Mouse (Mus musculus): ENCODE data around the gene Adamtsl1. TPM values are rescaled to one million over a fixed set of nuclear protein-coding genes. Genes with fewer than 3 reads are reported as not detected.

Gene Adamtsl1
- polyA plus RNA-seq, 1 experiment, result 7.0 TPM

- DNase-seq (ENCODE audit: extremely low spot score in 1 of 2, low spot score in 1 of 2), result no peak
Measured at GRCm38 (mm10) chr4:85783768-85784379, 269.9 kb downstream of the Adamtsl1 start.

GRCm38 (mm10) chr4:85784428-85784827 lies 270.5 kb downstream of the Adamtsl1 start:
- no peak for DNase-seq (ENCODE audit: extremely low spot score in 1 of 2, low spot score in 1 of 2)

DNA sequence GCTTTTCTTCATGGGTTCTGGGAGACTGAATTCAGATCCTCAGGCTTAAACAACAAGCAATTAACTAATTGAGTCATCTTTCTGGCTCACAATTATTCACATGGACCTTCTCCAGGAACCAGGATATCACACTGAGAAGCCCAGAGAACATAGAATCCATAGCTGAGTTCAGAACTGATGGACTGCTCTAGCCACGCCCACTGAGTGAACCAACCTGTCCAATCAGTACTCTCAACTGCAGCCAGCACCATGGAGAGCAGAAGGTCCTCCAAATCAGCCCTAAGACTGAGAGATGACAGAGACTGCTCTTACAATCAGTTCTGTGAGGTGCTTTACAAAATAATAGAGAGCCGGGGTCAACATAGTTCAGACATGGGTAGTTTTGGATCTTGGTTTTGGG lies 276.3 kb downstream of the Adamtsl1 start:
- DNase-seq (ENCODE audit: extremely low spot score in 1 of 2, low spot score in 1 of 2), result no peak

- DNase-seq (ENCODE audit: extremely low spot score in 1 of 2, low spot score in 1 of 2), result peak; percentile 52 to 90
Measured at GRCm38 (mm10) chr4:85801805-85802204, 287.8 kb downstream of the Adamtsl1 start.

DNA sequence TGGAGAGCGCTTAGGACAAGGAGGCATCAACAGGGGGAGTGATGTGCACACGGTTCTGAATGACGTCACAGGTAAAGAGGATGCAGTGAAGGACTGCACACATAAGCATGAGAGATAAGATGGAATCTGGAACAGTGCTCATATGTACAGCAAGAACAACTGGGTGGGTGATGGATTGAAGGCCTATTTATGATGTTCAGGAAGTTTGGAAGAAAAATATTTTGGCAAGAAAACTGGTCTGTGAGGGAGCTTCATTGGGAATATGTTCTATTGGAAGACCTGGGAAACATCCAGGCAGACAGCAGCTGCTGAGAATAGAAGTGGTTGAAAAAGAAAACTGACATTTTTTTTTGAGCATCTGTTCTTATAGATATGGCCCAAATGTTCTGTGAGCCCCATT lies 300.4 kb downstream of the Adamtsl1 start:
- peak; percentile 25 to 64 for DNase-seq (ENCODE audit: extremely low spot score in 1 of 2, low spot score in 1 of 2)

GRCm38 (mm10) chr4:85818504-85818903 lies 304.5 kb downstream of the Adamtsl1 start:
- no peak for DNase-seq (ENCODE audit: extremely low spot score in 1 of 2, low spot score in 1 of 2)

DNA sequence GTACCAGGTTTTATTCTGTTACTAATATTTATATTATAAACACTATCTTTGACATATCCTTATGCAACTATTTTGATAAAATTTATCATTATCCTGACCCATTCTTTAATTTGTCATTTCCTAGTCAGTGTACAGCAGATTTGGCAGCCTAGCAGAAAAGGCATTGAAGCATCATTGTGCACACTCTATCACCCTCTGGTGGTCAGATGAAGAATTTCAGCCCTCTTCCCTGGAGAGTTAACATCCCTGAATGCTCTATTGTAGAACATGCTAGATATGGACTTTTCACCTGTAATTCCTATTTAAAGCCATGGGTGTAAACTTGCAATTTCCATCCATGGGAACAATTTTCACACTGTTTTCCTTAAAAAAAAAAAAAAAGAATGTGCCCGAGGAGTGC lies 305.2 kb downstream of the Adamtsl1 start:
- DNase-seq (ENCODE audit: extremely low spot score in 1 of 2, low spot score in 1 of 2), result peak; percentile 14 to 86

DNA sequence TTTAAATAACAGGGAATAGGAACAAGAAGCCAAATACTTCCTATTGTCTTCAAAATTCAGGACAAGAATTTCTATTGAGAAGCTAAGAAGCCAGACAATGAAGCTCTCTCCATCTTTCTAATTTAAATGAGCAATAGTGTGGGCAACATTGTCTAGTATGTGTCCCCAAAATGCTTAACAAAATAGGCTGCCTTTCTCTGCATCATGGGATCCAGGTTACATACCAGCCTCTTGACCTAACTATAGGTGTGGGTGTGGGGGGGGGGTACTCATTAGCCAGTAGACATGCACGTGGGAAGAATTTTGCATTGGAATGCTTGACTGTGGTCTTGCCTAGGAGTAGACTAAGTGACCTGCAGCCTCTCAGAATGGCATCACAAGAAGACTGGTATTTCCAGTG lies 305.9 kb downstream of the Adamtsl1 start:
- no peak for DNase-seq (ENCODE audit: extremely low spot score in 1 of 2, low spot score in 1 of 2)

GRCm38 (mm10) chr4:85823952-85824704 lies 310.2 kb downstream of the Adamtsl1 start:
- DNase-seq (ENCODE audit: extremely low spot score in 1 of 2, low spot score in 1 of 2), result no peak

- DNase-seq (ENCODE audit: extremely low spot score in 1 of 2, low spot score in 1 of 2), result no peak
Measured at GRCm38 (mm10) chr4:85824705-85825085, 310.7 kb downstream of the Adamtsl1 start.

- no peak for DNase-seq (ENCODE audit: extremely low spot score in 1 of 2, low spot score in 1 of 2)
Measured at GRCm38 (mm10) chr4:85837058-85837457, 323.1 kb downstream of the Adamtsl1 start.

GRCm38 (mm10) chr4:85837532-85837965 lies 323.6 kb downstream of the Adamtsl1 start:
- no peak for DNase-seq (ENCODE audit: extremely low spot score in 1 of 2, low spot score in 1 of 2)

GRCm38 (mm10) chr4:85838031-85838430 lies 324.1 kb downstream of the Adamtsl1 start:
- DNase-seq (ENCODE audit: extremely low spot score in 1 of 2, low spot score in 1 of 2), result no peak

DNA sequence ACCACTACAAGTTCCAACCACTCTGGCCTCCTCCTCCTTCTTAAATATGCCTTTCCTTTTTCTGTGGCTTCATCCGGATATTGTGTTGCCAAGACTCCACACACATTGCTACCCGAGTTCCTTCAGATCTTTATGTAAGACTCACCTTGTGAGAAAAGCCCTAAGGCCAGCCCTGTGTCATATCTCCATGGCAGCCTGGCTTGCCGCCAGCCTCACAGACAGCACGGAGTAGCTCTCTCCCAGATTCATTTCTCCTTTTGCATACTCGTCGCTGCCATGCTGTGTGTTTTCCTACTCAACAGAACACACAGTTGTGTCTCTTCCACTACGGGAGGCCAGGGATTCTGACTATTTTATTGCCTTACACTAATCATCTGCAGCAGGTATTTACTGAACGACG lies 328.1 kb downstream of the Adamtsl1 start:
- DNase-seq (ENCODE audit: extremely low spot score in 1 of 2, low spot score in 1 of 2), result peak in 1 of 2 experiments; percentile 14

- no peak for DNase-seq (ENCODE audit: extremely low spot score in 1 of 2, low spot score in 1 of 2)
Measured at GRCm38 (mm10) chr4:85844381-85844780, 330.4 kb downstream of the Adamtsl1 start.

DNA sequence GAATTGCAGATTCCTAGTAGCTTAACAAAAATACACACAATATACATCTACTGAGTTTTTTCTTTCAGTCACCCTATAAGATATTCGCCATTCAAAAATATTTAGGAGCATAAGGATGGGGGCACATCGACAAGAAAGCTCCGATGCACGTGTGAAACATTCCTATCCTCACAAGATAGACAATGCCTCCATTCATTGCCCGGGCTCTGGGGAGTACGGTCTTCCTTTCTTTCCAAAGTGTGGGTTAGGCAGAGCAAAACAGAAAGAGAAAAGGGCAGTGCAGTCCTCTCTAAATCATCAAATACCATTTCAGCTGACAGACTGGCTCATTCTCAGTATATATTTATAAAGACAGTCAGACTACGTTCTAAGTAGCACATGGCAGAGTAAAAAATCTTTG lies 332.0 kb downstream of the Adamtsl1 start:
- no peak for DNase-seq (ENCODE audit: extremely low spot score in 1 of 2, low spot score in 1 of 2)

- no peak for DNase-seq (ENCODE audit: extremely low spot score in 1 of 2, low spot score in 1 of 2)
Measured at GRCm38 (mm10) chr4:85853401-85853800, 339.4 kb downstream of the Adamtsl1 start.

- no peak for DNase-seq (ENCODE audit: extremely low spot score in 1 of 2, low spot score in 1 of 2)
Measured at GRCm38 (mm10) chr4:85854507-85854906, 340.5 kb downstream of the Adamtsl1 start.

- no peak for DNase-seq (ENCODE audit: extremely low spot score in 1 of 2, low spot score in 1 of 2)
Measured at GRCm38 (mm10) chr4:85879376-85879775, 365.4 kb downstream of the Adamtsl1 start.

DNA sequence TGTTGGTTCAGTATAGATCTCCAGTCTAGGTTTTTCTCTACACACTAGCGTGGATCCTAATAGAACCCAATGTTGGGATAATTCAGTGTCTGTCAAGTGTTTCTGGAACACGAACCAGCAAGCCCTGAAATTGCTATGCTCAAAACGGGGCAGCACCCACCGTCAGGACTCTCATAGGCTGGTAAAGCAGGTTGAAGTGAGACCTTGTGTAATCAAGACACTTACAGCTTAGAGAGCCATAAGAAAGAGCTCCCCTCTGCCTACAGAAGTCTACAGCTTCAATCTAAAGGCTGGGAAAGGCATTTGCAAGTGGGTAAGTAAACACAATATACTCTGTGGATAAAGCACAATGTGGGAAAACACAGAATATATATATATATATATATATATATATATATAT lies 367.3 kb downstream of the Adamtsl1 start:
- no peak for DNase-seq (ENCODE audit: extremely low spot score in 1 of 2, low spot score in 1 of 2)

DNA sequence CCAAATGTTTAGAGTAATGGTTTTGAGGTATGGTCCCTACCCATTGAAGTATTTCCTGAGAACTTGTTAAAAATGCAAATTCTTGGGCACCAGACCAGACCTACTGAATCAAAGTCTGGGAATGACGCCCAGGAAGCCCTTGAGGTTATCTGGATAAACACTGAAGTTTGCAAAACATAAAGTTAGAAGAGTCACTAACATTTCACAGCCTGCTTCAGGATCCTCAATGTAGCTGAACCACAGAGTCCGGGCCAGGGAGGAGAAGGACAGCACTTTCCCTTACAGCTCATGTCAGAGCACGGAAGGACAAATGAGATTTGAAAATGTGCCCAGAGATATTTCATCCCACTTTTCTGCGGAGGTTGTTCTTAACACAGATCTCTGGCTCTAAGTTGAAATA lies 370.1 kb downstream of the Adamtsl1 start:
- peak in 1 of 2 experiments; percentile 3 for DNase-seq (ENCODE audit: extremely low spot score in 1 of 2, low spot score in 1 of 2)
